Mouse (Mus musculus) E14TG2a.4 (cell line): ENCODE data around the gene Yae1d1.

Source experiments
- H3K27me3 ChIP-seq: 2 replicates; pipeline ENCODE4 v1.6.1; 2014; ENCODE audit warnings: low read length, control low read depth; ENCODE audit not compliant: insufficient read depth
- H3K36me3 ChIP-seq: 2 replicates; pipeline ENCODE4 v1.6.1; 2014; ENCODE audit warnings: low read length, control low read depth; ENCODE audit not compliant: insufficient read depth
- H3K4me1 ChIP-seq: replicated peaks from 2 replicates; pipeline ENCODE4 v1.6.1; 2014; ENCODE audit warnings: low read depth, low read length, control low read depth
- H3K4me3 ChIP-seq: replicated peaks from 2 replicates; pipeline ENCODE4 v1.5.1; 2014; ENCODE audit warnings: mild to moderate bottlenecking, low read length
- H3K9me3 ChIP-seq: 2 replicates; pipeline ENCODE4 v1.6.1; 2014; ENCODE audit warnings: low read length, control low read depth
- CTCF ChIP-seq: conservative IDR thresholded peaks from 2 replicates; pipeline ENCODE4 v1.5.1; 2014; ENCODE audit warnings: low read length
- NANOG ChIP-seq: IDR thresholded peaks from 2 replicates; pipeline ENCODE4 v1.6.1; 2014; ENCODE audit warnings: borderline replicate concordance, low read length, mixed read lengths
- POU5F1 ChIP-seq: IDR thresholded peaks from 2 replicates; pipeline ENCODE4 v1.6.1; 2014; ENCODE audit warnings: low read length, borderline replicate concordance

Yae1d1 gene

DNA sequence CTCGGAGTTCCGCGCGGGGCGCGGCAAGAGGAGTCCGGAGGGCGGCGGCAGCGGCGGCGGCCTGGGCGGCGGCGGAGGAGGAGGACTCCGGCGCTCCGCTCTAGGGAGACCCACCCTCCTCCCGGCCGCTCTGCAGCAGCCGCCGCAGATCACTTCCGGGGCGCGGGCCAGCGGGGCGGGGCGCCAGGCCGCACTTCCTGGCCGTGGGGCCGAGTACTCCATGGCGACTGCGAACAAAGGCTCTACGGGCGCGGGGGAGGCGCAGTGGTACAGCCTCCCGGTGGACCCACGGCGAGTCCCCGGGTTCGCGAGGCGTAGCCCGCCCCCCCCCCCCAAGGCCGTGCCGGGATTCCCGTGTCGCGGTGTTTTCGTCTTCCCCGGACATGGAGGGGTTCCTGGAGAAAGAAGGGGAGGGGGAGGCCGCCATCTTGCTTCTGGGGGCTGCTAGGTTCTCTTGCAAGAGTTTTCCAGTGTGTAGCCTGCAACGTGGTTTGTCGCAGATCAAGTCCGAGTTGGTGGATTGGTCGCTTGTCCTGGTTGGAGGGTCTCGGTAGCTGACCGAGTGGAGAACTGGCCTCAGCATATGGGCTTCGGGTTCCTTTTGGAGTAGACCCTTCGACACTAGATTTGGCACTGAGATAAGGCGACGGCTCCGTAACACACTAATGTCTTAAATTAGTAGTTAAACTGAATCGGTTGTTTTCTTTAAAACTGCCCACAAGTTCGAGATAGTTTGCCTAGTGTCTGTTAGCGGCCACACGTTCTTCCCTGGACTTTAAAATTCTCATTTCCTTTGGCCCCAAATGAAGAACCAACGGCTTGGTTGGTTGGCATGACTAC is 48.9 kb downstream of the Yae1d1 start, which contains the start of gene Rala:
Gene Rala (minus strand): TSS at position 162 of the 840 bp plus-strand sequence.
- Histone ChIP-seq H3K27me3 (peaks cover 4% of the 10 kb centered on the region; the same call in 1 of the 2 replicates), H3K36me3 (no peaks in the 10 kb centered on the region; the same call in 1 of the 2 replicates), H3K4me1 (peaks cover 24% of the 10 kb centered on the region), H3K4me3 (peak within 1 kb of the TSS; percentile 91), H3K9me3 (no peaks in the 10 kb centered on the region)
- TF ChIP-seq NANOG (no peak), POU5F1 (no peak), CTCF (no peak)

DNA sequence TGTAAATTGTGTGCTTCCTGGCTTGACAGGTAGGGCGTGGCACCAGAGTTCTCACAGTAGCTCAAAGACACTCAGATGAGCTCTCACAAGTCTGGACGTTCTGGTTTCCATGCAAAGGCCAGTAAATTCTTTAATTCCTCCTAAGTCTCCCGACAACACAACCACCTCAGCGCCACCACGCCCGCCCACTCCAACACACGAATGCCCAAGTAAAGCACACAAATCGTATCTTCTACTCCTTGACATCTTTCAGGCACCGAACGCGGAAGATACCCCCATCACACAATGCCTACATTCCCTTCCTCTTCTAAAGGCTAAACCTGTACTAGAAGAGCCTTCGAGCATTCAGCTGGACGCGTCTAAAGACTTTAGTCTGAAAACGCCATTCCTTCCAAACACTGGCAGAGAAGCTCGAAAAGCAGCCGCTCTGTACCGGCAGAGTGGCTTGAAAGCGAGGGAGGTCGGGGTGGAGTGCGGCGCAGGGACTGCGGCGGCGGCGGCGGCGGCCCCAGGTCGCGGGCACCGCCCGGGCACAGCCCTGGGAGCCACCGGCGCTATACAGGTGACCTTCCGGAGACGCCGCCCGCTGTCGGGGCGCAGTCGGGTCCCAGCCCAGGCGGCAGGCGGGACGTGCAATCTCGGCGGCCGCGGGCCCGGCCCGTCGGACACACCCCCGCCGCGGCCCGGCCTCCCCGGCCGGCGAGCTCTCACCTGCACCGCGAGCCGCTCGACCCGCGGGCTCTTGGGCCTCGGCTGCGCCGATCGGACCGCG is 49.7 kb downstream of the Yae1d1 start:
- no peaks in the 10 kb centered on the region for H3K9me3 ChIP-seq
- no peaks in the 10 kb centered on the region; the same call in 1 of the 2 replicates for H3K27me3 ChIP-seq
- peaks cover 24% of the 10 kb centered on the region for H3K4me1 ChIP-seq
- TF ChIP-seq NANOG (no peak), POU5F1 (no peak), CTCF (no peak)
- H3K4me3 ChIP-seq = peak overlapping the region; percentile 91
- H3K36me3 ChIP-seq = no peaks in the 10 kb centered on the region; the same call in 1 of the 2 replicates

DNA sequence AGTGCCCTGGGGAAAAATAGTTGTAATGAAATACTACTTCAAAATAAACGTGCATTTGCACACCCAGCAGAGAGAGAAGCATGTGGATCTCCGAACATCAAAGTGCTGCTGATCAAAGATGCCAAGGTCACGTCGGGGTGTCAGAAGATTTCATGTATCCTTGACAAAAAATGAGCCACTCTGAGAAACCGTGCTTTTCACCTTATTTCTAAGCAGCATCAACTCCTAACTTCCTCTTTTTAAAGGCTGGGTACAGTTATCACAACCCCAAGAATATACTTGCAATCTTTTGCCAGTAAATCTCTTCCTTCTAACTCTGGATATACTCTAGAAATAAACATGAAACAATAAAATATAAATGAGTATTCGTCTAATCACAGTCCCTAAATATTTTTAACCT is 50.8 kb downstream of the Yae1d1 start:
- no peaks in the 10 kb centered on the region for H3K9me3 ChIP-seq
- H3K27me3 ChIP-seq = no peaks in the 10 kb centered on the region
- H3K4me1 ChIP-seq = peaks cover 24% of the 10 kb centered on the region
- H3K36me3 ChIP-seq = no peaks in the 10 kb centered on the region; the same call in 1 of the 2 replicates
- H3K4me3 ChIP-seq = no peak overlapping the region
- no peak for TF ChIP-seq NANOG
- no peak for TF ChIP-seq POU5F1
- no peak for TF ChIP-seq CTCF
